Mouse (Mus musculus): Measurements from ENCODE around the gene Ndufa1.
"Not testable (repeated sequence)": the region's sequence is repeated elsewhere in the genome, so short reads cannot be mapped to it uniquely, and the experiment has no call there.

Ndufa1 gene

DNA sequence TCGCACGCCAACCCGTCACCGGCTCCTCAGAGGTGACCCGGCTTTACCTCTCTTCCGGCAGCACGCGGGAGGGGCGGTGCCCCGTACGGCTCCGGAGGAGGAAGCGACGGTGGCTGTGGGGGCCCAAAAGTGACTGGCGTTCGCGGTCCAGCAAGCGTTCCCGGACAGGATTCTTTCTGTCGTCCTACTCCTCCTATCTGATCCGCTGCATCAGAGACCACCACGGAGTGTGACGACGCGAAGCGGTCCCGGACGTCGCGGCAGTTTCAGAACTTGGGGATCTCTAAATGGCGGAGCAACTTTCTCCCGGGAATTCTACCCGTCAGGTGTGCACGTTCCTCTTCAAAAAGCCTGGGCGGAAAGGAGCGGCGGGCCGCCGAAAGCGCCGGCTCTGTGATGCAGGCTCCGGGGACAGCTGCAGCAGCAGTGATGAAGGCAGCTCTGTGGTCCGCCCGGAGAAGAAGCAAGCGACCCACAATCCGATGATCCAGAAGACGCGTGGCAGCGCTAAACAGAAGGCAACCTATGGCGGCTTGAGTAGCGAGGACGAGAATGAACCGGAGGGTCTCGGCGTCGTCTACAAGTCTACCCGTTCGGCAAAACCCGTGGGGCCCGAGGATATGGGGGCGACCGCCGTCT is at the start of gene Ndufa1, which contains the start of gene Rnf113a1:
Ndufa1 (minus strand) TSS at position 59 of the 639 bp plus-strand sequence.
Rnf113a1 (plus strand) TSS at position 141 of the 639 bp plus-strand sequence.
- peak; percentile 82 for DNase-seq (ENCODE audit: low spot score)

DNA sequence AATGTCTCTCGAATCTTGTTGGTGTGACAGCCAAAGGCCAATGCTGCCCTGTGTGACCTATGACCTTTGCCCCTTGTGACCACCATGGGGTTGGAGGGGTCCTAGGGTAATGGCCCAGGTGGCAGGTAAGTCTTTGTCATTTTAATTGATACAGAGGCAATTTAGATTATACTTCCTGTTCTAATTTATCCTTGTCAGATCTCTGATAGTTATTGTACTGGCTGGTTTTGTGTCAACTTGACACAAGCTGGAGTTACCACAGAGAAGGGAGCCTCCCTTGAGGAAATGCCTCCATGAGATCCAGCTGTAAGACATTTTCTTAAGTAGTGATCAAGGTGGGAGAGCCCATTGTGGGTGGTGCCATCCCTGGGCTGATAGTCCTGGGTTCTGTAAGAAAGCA is 31.2 kb upstream of the Ndufa1 start, which contains the start of gene Rhox1:
Rhox1 (minus strand) TSS at position 101 of the 400 bp plus-strand sequence.
- not testable (repeated sequence) for DNase-seq (ENCODE audit: low spot score)

DNA sequence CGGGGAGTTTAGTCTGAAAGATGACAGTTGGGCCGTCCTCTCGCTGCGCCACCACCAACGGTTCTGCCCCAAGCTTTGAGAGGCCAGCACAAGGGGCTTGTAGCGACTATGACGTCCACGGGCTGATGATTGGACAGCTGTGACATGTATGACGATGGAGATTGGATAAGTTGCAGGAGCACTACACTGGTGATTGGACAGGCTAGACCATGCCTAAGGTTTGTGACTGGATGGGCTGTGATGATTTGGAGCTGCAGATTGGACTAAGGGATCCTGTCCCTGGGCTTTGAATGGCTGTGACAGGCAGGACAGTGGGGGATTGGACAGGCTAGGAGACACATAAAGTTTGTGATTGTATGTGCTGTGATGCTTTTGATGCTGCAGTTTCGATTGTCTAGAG is 20.0 kb upstream of the Ndufa1 start, which contains the start of gene Gm9:
Gm9 (minus strand) TSS at position 101 of the 400 bp plus-strand sequence.
- no peak for DNase-seq (ENCODE audit: low spot score)

DNA sequence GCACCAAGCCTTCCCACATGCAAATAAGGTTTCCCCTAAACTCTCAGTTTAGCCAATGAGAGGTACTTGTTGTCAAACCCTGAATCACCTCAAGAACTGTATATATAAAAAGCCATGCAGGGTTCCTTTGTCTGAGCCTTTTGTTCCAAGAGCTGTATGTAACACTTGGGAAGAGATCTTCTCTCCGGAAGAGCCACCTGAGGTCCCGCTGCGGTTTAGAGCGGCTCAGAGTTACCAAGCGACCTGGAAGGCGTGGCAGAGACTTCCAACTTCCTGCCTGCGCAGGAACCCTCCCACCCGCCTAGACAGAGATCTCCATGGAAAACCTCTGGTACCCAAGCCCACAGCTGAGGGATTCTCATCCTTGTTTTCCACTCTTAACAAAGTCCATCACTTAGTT is 7.7 kb upstream of the Ndufa1 start:
- DNase-seq (ENCODE audit: low spot score), result no peak

DNA sequence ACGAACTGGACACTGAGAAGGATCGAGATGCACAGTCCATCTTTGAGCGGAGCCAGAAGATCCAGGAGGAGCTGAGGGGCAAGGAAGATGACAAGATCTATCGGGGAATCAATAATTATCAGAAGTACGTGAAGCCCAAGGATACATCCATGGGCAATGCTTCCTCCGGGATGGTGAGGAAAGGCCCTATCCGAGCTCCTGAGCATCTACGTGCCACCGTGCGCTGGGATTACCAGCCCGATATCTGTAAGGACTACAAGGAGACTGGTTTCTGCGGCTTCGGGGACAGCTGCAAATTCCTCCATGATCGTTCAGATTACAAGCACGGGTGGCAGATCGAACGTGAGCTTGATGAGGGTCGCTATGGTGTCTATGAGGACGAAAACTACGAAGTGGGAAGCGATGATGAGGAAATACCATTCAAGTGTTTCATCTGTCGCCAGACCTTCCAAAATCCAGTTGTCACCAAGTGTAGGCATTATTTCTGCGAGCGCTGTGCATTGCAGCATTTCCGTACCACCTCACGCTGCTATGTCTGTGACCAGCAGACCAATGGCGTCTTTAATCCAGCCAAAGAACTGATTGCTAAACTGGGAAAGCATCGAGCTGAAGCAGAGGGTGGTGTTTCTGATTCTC is 899 bp upstream of the Ndufa1 start:
- DNase-seq (ENCODE audit: low spot score), result peak; percentile 2

DNA sequence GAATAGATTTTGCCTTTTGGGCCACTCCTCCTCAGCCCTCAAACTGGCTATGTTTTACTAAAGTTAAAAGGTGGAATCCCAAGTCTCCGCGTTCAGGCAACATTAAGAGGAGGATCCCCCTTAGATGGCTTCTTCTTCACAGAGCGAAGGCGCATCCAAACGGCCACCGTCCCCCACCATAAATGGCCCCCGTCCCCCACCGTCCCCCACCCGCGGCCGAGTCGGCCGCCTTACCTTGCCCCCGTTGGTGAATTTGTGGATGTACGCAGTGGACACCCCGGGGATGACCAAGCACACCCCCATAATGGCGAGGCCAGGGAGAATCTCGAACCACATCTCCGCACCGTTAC is 233 bp downstream of the Ndufa1 start:
- no peak for DNase-seq (ENCODE audit: low spot score)

DNA sequence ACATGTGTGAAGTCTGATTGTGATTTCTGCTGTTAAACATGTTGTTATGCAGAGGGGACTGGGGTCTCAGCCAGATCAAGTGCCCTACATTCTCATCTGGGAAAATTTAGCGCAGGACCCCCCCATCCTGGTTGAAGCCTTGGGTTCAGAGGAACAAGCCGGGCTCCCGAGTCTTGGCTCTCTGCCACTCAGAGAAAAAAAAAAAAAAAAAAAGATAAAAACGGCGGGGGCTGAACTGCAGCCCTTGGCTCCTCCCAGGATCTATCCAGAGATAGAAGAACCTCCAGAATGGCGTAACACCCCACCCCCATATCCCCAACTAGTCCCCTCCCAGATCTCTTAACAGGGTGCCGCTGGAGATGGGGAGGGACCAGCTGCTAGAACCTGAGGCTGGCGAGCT is 6.6 kb downstream of the Ndufa1 start:
- not testable (repeated sequence) for DNase-seq (ENCODE audit: low spot score)

DNA sequence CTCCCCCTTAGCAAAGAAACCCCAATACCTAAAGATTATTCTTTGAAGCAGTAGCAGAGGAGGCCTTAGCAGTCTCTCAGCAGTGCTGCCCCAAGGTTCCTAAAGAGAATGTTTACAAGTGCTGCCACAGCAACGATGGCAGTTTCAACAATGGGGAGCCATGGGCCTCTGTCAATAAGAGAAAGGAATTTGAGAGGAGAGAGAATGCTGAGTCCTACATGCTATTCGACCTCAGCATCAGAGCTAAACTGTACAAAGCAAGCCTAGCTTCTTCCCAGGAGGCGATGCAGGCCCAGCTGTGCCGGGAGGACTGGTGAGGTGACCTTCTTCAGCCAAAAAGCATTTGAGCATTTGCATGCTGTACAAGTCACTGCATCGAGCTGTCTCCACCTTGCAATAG is 22.2 kb downstream of the Ndufa1 start, which contains the start of gene Akap14:
Akap14 (minus strand) TSS at position 101 of the 400 bp plus-strand sequence.
- DNase-seq (ENCODE audit: low spot score), result no peak

DNA sequence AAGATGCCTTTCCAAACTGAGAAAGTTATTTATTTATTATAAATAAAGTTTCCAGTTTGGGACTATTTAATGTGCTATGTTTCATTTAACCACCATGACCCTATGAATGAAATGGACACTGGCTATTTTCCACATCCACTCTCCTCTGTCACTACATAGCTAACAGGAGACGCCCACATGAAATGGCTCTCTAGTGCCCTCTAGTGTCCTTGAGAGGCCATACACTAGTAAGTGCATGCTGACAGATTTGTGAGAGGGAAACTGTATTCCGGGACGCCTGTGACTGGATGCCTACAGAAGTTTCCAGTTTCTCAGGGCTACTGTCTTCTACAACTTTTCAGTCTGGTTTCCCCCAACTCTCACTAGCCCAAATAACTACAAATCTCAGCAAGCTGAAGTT is 23.9 kb downstream of the Ndufa1 start:
- DNase-seq (ENCODE audit: low spot score), result peak; percentile 9

DNA sequence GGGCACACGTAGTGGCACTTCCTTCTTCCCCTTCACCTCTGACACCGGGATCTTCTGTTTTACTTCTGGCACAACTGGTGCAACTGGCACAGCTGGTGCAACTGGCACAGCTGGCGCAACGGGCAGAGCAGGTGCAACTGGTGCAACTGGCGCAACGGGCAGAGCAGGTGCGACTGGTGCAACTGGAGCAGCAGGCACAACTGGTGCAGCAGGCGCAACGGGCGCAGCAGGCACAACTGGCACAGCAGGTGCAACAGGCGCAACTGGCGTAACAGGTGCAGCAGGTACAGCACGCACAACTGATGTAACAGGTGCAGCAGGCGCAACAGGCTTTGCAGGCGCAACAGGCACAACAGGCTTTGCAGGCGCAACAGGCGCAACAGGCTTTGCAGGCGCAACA is 27.8 kb downstream of the Ndufa1 start:
- DNase-seq (ENCODE audit: low spot score), result no peak

DNA sequence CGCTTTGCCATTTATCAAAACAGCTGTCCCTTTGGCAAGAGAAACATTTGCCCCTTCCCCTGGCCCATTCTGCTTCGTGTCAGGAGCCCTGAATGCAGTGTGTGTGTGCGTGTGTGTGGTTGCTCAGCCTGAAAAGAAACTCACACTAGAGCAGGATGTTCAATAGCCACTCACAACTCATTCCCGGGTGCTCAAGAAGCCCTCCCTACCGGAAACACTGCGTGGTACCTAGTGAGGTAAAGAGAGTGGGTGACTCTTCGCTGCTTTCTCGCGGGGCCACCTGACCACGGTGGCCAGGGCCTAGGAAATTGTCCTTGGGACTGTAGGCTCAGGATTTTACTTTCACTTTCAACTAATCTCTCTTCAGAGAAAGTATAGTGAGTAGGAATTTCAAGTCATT is 29.8 kb downstream of the Ndufa1 start:
- no peak for DNase-seq (ENCODE audit: low spot score)

DNA sequence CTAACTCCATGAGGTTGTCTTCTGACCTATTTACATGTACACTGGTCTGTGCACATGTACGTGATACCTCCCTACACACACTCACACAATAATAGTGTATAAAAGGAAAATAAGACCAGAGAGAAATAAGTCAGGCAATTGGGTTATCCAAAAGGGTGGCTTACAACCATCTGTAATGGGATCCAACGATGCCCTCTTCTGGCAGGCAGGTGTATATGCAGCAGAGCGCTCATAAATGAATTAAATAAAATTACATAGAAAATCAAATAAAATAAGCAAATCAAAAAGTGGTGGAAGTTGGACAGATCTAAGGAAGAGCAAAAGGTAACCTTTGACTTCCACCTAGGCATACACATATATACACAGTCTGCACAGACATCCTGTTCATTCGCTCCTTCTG is 33.1 kb downstream of the Ndufa1 start:
- no peak for DNase-seq (ENCODE audit: low spot score)

DNA sequence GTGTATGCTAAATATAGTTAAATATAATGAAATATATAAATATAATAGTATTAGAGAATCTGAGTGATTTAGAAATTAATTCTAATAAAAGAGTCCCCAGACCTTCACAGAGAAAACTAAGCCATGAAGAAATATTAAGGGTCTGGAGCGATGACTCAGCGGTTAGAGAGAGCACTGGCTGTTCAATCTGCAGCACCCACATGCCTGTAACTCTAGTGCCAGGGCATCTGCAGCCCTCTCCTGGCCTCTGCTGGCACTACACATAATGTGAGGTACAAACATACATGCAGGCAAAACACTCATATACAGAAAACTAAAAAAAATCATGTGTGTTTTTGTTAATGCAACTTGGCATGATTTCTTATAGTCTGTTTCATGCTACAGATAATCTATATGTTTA is 46.0 kb downstream of the Ndufa1 start:
- DNase-seq (ENCODE audit: low spot score), result peak; percentile 11

DNA sequence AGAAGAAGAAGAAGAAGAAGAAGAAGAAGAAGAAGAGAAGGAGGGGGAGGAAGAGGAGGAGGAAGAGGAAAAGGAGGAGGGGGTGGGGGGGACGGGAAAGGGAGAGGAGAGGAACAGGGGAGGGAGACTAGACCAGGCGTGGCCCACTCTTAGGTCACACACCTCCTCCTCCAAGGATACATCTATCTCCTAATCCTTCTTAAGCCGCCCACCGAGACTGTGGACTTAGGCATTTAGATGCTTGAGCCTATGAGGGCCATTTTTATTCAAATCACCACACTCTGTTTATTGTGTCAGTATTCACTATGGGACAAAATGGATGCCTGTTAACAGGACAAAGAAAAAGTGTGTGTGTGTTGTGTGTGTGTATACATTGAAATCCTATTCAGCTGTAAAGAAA is 46.5 kb downstream of the Ndufa1 start:
- not testable (repeated sequence) for DNase-seq (ENCODE audit: low spot score)

DNA sequence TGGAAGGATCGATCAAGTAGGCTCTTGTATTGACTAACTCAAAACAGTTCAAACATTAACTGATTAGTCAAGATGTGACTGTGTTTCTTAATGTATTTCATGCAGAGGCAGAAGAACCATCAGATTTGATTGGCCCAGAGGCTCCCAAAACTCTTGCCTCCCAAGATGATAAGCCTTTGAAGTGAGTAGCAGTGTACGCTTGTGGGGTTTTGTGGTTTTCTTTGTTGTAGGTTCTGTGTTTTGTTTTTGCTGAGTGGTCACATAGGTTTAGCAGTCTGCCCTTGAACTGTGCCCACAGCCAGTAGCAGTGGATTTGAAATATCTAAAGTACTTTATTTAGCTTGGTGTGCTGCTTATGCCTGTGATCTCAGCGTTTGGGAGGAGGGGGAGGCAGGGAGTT is 49.2 kb downstream of the Ndufa1 start:
- DNase-seq (ENCODE audit: low spot score), result no peak

Measured in urinary bladder, postnatal 14 days (tissue).